Mouse (Mus musculus): ENCODE results near the gene Vstm2a. TPM values are rescaled to one million over a fixed set of nuclear protein-coding genes. Genes with fewer than 3 reads are reported as not detected.

The Vstm2a gene
- not detected for total RNA-seq (2018; cell fraction: chromatin; rRNA removed)
- not detected for total RNA-seq (2018; cell fraction: cytosol; rRNA removed)
- total RNA-seq (2018; cell fraction: nucleus; rRNA removed), result not detected
- not detected in 3 replicates for polyA plus RNA-seq (2018)

DNA sequence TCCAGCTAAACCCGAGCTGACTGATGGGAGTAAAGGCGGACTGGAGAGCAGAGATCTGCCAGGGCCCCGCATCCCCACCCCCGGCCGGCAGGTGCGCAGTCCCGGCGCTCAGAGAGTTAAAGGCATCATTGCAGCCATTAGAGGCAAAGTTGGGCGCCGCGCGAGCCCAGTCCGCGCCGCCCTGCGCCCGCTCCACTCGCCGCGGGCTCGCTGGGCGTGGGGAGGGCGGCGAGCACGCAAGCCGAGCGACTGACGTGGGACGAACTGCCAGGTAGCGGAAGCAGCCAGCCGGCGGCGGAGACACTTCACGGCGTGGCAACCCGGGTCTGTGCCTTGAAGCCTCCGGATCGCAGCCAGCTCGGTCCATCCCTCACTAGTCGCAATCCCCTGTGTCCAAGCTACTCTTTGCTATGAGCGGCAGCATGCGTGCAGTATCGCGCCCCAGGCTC is at the start of gene Vstm2a:
TSS of gene Vstm2a (plus strand) at position 252 of the 449 bp plus-strand sequence.
- H3K27ac ChIP-seq, result no peak within 1 kb of the TSS
- H3K79me2 ChIP-seq (ENCODE audit: inconsistent target), result no peaks in the 10 kb centered on the region
- H3K4me3 ChIP-seq (ENCODE audit: inconsistent target), result no peak within 1 kb of the TSS
- under 1% methylated on average over 44 of the region's 44 CpGs for WGBS (ENCODE audit: missing documents)
- no peaks in the 10 kb centered on the region for H3K36me3 ChIP-seq (ENCODE audit: inconsistent target)

DNA sequence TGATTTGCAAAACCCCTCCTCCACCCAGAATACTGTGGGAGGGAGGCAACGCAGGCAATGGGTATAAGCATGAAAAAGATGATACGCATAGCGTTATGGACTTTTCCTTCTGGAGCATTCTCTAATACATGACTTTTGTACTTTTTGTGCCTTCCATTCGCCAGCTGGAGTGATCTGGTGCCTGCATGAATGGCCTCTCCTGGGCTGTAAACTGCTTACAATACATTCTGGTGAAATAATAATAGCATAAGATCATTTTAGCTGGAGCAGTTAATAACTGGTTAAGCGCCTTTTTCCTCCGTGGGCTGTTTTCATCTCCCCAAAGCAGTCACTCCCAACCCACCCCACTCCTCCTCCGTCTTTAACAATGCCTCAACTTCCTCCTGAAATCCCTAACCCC is 513 bp upstream of the Vstm2a start:
- no peak overlapping the region for H3K4me3 ChIP-seq (ENCODE audit: inconsistent target)
- no peaks in the 10 kb centered on the region for H3K79me2 ChIP-seq (ENCODE audit: inconsistent target)
- H3K36me3 ChIP-seq (ENCODE audit: inconsistent target), result no peaks in the 10 kb centered on the region
- H3K27ac ChIP-seq, result no peak overlapping the region
- WGBS (ENCODE audit: missing documents), result 37% methylated on average over 7 of the region's 7 CpGs

DNA sequence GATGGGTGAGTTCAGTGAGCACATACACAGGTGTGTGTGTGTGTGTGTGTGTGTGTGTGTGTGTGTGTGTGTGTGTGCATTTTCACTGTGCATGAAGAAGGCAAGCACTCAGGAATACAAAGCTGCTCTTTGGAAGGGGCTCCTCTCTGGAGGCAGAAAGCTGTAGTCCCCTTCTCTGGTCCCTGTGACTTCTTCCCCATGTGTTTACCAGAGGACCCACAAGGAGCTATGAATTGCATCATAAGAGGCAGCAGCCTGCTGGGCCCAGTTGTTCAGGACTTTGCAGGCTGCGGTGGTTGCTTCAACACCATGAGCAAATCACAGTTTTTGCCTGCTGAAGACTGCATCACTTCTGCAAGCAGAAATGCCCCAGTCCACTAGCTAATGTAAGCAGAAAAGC is 776 bp downstream of the Vstm2a start:
- no peak overlapping the region for H3K27ac ChIP-seq
- no peaks in the 10 kb centered on the region for H3K36me3 ChIP-seq (ENCODE audit: inconsistent target)
- no peak overlapping the region for H3K4me3 ChIP-seq (ENCODE audit: inconsistent target)
- H3K79me2 ChIP-seq (ENCODE audit: inconsistent target), result no peaks in the 10 kb centered on the region
- 27% methylated on average over 1 of the region's 1 CpGs for WGBS (ENCODE audit: missing documents)

DNA sequence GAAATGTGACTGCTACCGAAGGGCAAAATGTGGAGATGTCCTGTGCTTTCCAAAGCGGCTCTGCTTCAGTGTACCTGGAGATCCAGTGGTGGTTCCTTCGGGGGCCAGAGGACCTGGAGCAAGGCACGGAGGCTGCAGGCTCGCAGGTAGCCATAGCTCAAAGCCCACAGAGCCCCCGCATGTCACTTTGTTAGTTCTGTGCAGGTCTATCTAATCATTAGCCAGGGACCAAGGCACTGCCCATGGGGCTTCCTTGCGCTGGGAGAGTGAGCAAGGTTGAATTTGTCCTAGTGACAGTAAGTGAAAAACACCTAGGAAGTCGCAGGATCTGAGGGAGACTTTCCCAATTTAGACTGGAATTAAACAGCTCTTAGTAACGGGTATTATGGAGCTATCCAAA is 2.4 kb downstream of the Vstm2a start:
- Histone ChIP-seq H3K36me3 (ENCODE audit: inconsistent target) (no peaks in the 10 kb centered on the region), H3K27ac (no peak overlapping the region), H3K4me3 (ENCODE audit: inconsistent target) (no peak overlapping the region), H3K79me2 (ENCODE audit: inconsistent target) (no peaks in the 10 kb centered on the region)
- WGBS (ENCODE audit: missing documents), result 24% methylated on average over 9 of the region's 9 CpGs

DNA sequence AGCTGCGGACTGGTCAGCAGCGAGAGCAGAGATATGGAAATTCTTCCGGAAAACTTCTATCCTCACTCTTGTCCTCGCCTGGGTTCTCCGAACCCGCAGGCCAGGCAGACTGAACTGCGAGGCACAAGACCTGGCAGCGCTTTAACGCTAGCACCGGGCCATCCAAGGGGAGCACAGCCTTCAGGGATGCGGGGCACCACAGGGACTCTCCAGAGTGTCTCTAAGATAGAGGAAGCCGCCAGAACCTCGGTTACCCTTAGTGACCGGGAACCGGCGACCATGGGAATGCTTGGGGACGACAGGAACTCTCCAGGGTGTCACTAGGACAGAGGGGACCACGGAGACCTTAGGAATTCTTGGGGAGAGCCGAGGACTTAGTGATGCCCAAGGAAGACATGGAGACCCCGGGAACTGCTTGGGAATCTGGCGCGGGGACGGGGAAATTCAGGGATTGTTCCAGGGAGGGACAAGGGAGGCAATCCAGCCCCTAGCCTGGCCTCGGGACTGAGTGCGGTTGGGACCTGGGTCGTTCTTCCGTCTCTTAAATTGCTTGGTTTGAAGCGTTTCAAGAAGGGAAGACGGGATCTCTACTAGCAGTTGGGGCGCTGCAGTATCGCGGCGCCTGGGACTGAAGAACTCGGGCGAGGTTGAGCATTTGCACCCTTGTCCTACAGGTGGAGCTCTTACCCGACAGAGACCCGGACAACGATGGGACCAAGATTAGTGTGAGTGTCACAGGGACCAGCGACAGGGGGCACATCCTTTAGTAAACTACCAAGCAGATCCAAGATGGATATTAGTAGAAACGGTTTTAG is 3.4 kb downstream of the Vstm2a start:
- Histone ChIP-seq H3K4me3 (ENCODE audit: inconsistent target) (no peak overlapping the region), H3K27ac (no peak overlapping the region), H3K36me3 (ENCODE audit: inconsistent target) (no peaks in the 10 kb centered on the region), H3K79me2 (ENCODE audit: inconsistent target) (no peaks in the 10 kb centered on the region)
- WGBS (ENCODE audit: missing documents), result 2% methylated on average over 40 of the region's 40 CpGs

DNA sequence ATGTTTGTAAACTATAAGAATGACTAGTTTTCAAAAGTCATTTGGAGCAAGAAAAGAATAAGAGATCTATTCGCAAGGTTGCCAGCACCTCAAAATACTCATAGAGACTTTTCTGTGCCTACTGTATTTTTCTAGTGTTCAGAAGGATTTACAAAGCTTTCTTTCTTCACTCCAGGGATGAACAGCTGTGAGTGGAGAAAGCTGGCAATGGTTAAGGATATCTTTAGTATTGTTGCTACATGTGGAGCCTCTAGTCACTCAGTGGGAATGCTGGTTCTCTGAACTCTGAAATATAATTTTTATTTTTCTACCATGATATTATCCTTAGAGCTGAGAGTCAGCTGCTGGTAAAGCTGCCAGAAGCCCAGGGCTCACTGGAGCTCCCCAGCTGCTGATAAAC is 10.9 kb downstream of the Vstm2a start:
- Histone ChIP-seq H3K36me3 (ENCODE audit: inconsistent target) (no peaks in the 10 kb centered on the region), H3K4me3 (ENCODE audit: inconsistent target) (no peak overlapping the region), H3K27ac (no peak overlapping the region), H3K79me2 (ENCODE audit: inconsistent target) (no peaks in the 10 kb centered on the region)
- WGBS (ENCODE audit: missing documents), result 100% methylated on average over 1 of the region's 1 CpGs

DNA sequence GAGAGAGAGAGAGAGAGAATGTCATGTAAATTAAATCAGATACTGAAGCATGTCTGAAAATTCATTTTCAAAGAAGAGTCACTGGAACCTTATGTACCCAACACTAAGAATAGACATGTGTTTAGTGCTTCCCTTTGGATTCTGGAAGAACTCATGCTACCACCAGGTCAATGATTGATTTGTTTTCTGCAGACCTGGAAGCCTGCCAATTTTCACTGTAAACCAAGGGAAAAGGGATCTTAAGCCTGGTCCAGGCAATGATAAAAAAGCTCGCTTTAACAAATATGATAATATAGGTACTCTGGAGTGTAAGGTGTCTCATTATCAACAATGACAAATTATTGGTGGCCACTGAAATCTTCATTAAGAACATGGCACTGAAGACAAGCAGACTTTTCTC is 32.9 kb downstream of the Vstm2a start:
- 88% methylated on average over 1 of the region's 1 CpGs for WGBS (ENCODE audit: missing documents)
- Histone ChIP-seq H3K79me2 (ENCODE audit: inconsistent target) (no peaks in the 10 kb centered on the region), H3K27ac (no peak overlapping the region), H3K36me3 (ENCODE audit: inconsistent target) (no peaks in the 10 kb centered on the region), H3K4me3 (ENCODE audit: inconsistent target) (no peak overlapping the region)

DNA sequence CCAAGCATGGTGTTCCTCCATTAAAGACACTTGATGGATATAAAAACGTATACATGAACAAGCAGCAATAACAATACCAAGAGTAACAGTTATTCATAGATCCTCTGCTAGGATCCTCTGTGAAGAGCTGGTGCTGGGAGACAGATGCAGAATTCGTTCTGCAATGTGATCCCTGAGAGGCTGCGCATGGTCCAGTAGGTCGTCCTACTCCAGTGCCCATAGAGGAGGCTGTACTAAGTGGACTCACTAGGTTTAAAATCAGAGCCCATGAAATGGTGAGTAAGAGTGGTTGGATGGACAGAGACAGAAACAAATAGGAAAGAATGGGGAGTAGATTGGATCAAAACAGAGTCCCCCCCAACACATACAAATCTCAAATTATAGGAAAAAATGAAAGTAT is 35.4 kb downstream of the Vstm2a start:
- WGBS (ENCODE audit: missing documents), result 91% methylated on average over 4 of the region's 4 CpGs
- H3K27ac ChIP-seq, result no peak overlapping the region
- H3K79me2 ChIP-seq (ENCODE audit: inconsistent target), result no peaks in the 10 kb centered on the region

DNA sequence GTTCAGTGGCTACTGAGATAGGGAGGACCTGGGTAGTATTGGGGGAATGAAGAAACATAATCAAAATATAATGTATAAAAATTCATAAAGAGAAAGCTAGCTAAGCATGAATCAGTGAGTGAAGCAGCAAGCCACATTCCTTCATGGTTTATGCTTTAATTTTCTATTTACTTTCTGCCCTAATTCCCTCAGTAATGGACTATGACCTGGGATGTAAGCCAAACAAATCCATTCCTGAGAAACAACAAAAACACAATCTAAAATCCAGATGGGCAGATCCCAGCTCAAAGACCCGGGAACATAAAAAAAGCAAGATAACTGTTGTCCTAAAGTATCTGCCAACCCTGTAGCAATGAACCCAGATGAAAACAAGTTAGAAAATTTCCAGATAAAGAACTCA is 39.0 kb downstream of the Vstm2a start:
- no peak overlapping the region for H3K27ac ChIP-seq
- no peaks in the 10 kb centered on the region for H3K36me3 ChIP-seq (ENCODE audit: inconsistent target)
- no peak overlapping the region for H3K4me3 ChIP-seq (ENCODE audit: inconsistent target)
- H3K79me2 ChIP-seq (ENCODE audit: inconsistent target), result no peaks in the 10 kb centered on the region
- 86% methylated on average over 1 of the region's 1 CpGs for WGBS (ENCODE audit: missing documents)

More for the DNA sequence above, 35.4 kb downstream of the Vstm2a start:
- no peak overlapping the region for H3K4me3 ChIP-seq (ENCODE audit: inconsistent target)
- no peaks in the 10 kb centered on the region for H3K36me3 ChIP-seq (ENCODE audit: inconsistent target)

DNA sequence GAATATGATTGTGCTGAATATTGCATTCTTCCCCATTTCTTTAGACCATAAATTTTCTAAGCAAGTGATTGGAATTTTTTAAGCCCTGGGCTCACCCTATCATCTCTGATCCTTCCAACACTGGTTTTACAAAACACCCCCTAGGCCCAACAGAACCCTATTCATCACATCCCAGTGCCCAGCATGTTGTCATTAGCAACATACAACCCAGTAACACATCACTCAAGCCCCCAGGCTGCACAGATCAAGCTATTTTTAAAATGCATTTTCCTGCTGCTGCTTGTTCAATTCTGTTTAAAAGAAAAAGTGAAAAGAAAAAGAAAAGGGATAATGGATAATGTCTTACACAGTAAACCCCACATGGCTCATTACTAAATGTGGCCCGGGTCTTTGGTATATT is 42.0 kb downstream of the Vstm2a start:
- H3K4me3 ChIP-seq (ENCODE audit: inconsistent target), result no peak overlapping the region
- WGBS (ENCODE audit: missing documents), result 71% methylated on average over 1 of the region's 1 CpGs
- no peaks in the 10 kb centered on the region for H3K36me3 ChIP-seq (ENCODE audit: inconsistent target)
- no peaks in the 10 kb centered on the region for H3K79me2 ChIP-seq (ENCODE audit: inconsistent target)
- no peak overlapping the region for H3K27ac ChIP-seq

DNA sequence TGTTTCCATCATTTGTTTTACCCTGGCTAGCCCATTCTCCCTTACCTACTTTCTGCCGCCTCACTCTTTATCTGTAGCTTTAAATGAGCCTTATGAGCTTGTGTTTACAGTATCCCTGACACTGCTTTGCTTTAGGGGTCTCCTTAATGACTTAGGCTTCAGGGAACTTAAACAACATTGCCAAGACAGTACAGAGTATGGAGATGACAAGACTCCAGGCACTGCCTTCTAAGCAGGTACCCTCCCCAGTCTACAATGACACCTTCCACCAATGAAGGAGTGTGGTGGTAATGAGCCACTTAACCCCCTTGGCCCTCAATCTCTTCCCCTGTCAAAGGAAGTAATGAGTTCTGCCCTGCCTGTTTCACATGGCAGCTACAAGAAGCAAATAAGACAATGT is 42.4 kb downstream of the Vstm2a start:
- H3K36me3 ChIP-seq (ENCODE audit: inconsistent target), result no peaks in the 10 kb centered on the region
- no peak overlapping the region for H3K27ac ChIP-seq
- H3K79me2 ChIP-seq (ENCODE audit: inconsistent target), result no peaks in the 10 kb centered on the region
- no peak overlapping the region for H3K4me3 ChIP-seq (ENCODE audit: inconsistent target)
- WGBS (ENCODE audit: missing documents), result 50% methylated on average over 1 of the region's 1 CpGs

DNA sequence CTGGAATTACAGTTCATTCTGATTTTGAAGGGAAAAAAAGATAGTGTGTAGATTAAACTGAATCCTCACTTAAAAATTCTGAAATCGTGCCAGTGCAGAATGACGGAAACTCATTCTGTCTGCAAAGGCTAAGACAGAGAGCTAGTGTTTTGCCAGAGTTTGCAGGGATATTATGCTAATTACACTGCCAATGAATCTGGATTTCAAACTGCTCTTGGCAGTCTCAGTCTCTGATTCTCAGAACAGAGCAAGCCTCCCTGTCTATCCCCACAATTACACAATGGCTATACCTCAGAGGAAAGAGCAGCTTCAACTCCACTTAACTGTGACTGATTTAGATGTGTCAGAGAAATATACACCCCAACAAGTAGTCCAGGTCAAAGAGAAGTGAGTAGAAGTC is 43.2 kb downstream of the Vstm2a start:
- no peak overlapping the region for H3K27ac ChIP-seq
- H3K4me3 ChIP-seq (ENCODE audit: inconsistent target), result no peak overlapping the region
- WGBS (ENCODE audit: missing documents), result 93% methylated on average over 2 of the region's 2 CpGs
- no peaks in the 10 kb centered on the region for H3K79me2 ChIP-seq (ENCODE audit: inconsistent target)
- no peaks in the 10 kb centered on the region for H3K36me3 ChIP-seq (ENCODE audit: inconsistent target)

DNA sequence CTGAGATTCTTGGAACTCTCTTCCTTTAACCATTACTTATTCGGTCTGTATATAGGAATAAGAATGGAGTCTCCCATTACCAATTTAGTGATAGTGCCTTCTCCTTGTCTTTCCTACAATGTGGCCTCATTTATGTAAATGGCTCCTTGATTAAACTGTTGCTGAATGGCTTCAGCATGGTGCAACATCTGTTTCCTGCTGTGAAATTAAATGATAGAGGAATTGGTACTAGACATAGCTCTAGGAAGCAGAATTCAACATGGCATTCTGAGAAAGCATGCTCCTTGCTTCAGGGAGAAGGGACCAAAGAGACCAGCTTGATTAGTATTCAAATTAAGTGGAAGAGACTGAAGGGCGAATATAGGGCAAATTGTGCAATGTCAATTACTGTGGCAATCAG is 57.6 kb downstream of the Vstm2a start:
- Histone ChIP-seq H3K36me3 (ENCODE audit: inconsistent target) (no peaks in the 10 kb centered on the region), H3K27ac (no peak overlapping the region), H3K79me2 (ENCODE audit: inconsistent target) (no peaks in the 10 kb centered on the region), H3K4me3 (ENCODE audit: inconsistent target) (no peak overlapping the region)
- WGBS (ENCODE audit: missing documents), result 88% methylated on average over 2 of the region's 2 CpGs

DNA sequence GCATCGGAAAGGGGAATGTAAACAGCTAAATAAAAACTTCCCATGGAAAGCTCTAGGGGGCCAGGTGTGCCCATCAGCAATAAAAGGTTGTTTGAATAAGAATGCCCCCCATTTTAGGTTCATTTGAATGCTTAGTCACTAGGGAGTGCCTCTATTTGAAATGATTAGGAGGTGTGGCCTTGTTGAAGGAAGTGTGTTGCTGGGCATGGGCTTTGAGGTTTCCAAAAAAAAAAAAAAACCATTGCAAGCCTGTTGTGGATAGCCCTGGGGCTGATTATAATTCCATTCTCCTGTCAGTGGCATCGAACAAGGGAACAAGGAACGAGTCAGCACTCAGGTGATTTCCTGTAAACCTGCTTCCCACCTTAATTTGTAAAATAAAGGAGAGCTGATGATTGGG is 87.7 kb downstream of the Vstm2a start:
- H3K79me2 ChIP-seq (ENCODE audit: inconsistent target), result no peaks in the 10 kb centered on the region
- 53% methylated on average over 3 of the region's 3 CpGs for WGBS (ENCODE audit: missing documents)
- H3K36me3 ChIP-seq (ENCODE audit: inconsistent target), result no peaks in the 10 kb centered on the region
- no peak overlapping the region for H3K4me3 ChIP-seq (ENCODE audit: inconsistent target)
- H3K27ac ChIP-seq, result no peak overlapping the region

DNA sequence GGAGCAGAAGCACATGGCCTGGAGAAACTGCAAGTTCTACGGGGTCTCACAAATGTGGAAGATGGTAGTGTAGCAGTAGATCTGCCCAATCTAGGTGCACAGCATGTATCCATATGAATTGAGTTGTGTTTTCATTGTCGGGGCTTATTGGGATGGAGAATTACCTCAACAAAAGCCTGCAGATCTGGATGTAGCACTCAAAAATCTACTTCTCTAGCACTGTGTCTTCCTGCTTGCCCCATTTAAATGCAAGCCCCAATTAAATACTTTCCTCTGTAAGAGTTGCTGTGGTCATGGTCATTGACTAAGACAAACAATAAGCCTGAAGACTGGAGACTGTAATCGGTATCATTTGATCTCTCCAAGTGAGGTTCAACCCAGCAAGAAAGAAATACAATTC is 88.2 kb downstream of the Vstm2a start:
- H3K4me3 ChIP-seq (ENCODE audit: inconsistent target), result no peak overlapping the region
- no peak overlapping the region for H3K27ac ChIP-seq
- 81% methylated on average over 3 of the region's 3 CpGs for WGBS (ENCODE audit: missing documents)
- H3K36me3 ChIP-seq (ENCODE audit: inconsistent target), result no peaks in the 10 kb centered on the region
- no peaks in the 10 kb centered on the region for H3K79me2 ChIP-seq (ENCODE audit: inconsistent target)

DNA sequence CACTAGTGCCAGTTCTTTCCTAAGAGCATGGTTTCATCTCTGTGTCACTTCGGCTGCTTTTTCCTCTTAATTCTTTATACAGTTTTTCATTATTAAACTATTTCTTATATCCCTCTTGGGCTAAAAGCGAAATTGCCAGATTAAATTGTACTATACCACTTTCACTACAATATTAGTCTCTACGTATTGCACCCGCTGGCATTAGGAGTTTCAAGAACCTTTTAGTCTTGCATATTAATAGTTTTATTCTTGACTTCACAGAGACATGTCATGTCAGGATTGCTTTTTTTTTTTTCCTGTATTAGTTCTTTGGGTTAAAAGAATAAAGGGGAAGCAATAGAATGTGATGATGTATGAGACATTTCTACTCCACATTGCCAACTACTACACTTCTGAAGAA is 94.4 kb downstream of the Vstm2a start:
- 91% methylated on average over 4 of the region's 4 CpGs for WGBS (ENCODE audit: missing documents)
- H3K27ac ChIP-seq, result no peak overlapping the region
- H3K4me3 ChIP-seq (ENCODE audit: inconsistent target), result no peak overlapping the region
- no peaks in the 10 kb centered on the region for H3K79me2 ChIP-seq (ENCODE audit: inconsistent target)
- no peaks in the 10 kb centered on the region for H3K36me3 ChIP-seq (ENCODE audit: inconsistent target)

Measured in macrophage (primary cell).